Mouse (Mus musculus): ENCODE results near the gene Duxbl3. TPM values are rescaled to one million over a fixed set of nuclear protein-coding genes. Genes with fewer than 3 reads are reported as not detected.
"Not testable (repeated sequence)": the region's sequence is repeated elsewhere in the genome, so short reads cannot be mapped to it uniquely, and the experiment has no call there.

Gene Duxbl3
- polyA plus RNA-seq (2016; fragmentation: Nextera tagmentation; extraction: Ambion mirVana) = 2.3 and 6.4 TPM in 2 replicates

DNA sequence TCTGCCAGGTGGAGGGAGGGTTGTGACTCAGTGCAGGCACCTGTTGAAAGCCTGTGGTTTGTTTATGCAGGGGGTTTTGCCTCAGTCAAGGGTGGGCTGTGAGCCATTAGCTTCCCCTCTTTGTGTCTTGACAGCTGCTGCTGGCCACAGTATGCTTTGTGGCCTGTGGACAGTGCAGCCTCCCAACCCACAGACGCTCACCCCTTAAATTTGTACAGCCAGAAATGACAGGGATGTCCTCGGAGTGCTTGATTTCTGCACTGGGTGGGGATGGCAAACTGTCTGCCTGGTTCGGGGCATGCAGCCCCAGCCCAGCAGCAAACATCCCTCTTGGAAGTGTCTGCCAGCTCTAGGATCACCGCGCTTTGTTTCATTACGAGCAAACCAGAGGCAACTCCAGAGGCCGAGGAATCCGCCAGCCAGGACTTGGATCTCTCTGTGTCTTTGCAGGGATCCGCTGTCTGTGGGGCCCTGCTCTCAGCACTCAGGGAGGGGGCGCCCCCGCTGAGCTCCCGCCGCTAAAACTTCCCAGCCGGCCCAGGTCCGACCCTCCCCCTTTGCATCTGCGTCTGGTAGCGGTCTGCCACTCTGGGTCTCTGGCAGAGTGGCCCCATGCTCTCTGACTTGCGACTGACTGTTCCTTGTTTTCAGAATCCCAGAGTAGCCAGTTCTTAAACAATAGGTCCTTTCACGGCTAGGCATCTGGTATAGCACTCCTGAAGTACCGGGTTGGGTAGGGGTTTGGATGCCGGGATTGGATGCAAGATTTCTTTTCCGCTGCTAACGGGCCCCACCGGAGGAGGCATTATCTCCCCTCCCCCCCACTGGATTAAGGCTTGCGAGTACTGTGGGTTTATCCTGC is at the start of gene Duxbl3:
TSS of gene Duxbl3 (plus strand) at position 207 of the 862 bp plus-strand sequence.
- H3K27ac ChIP-seq; H3K27me3 ChIP-seq; H3K4me3 ChIP-seq (replicated peaks); H3K9me3 ChIP-seq; H3K4me2 ChIP-seq; H3K36me3 ChIP-seq (replicated peaks); H3K4me1 ChIP-seq; H3K9ac ChIP-seq: not testable (repeated sequence)
- WGBS = no CpG with 5 or more reads among the region's 25 CpGs
- ATAC-seq (ENCODE audit: low FRiP score) = peak; percentile 89

DNA sequence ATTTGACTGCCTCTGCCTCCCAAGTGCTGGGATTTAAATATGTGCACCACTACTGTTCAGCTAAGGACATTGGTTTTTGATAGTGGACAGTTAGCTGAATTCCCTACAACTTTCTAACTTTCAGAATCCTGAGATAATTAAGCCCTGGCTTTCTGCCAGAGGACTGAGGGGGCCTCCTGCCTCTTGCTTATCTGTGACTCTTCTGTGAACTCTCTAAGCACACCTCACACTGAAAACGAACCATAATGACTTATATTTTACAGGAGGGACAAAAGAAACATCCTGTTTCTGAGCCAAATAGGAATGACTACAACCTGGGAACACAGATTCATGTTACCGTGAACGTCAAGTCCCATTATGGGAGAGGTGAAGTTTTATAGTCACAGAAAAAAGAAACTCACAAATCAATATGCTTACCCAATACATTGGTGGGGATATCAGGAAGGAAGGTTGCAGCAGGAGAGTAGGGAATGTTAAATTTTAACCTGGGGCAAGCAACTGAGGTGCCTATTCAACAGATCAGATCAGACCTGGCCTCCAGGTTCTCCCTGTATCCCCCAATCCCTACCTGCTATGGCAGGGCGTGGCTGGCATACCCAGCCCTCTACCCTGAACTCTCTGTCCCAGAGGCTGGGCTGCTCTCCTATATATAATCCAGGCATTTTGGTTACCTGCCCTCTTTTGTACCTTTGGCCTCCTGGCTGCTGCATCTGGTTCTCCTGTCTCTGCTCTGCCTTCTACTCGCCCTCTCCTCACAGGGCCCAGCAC is 41.3 kb upstream of the Duxbl3 start:
- H3K4me2 ChIP-seq; ATAC-seq (ENCODE audit: low FRiP score); H3K9ac ChIP-seq; H3K9me3 ChIP-seq; H3K36me3 ChIP-seq (replicated peaks); H3K4me3 ChIP-seq (replicated peaks); H3K27me3 ChIP-seq; H3K4me1 ChIP-seq; H3K27ac ChIP-seq: not testable (repeated sequence)
- WGBS = no CpG with 5 or more reads among the region's 5 CpGs

DNA sequence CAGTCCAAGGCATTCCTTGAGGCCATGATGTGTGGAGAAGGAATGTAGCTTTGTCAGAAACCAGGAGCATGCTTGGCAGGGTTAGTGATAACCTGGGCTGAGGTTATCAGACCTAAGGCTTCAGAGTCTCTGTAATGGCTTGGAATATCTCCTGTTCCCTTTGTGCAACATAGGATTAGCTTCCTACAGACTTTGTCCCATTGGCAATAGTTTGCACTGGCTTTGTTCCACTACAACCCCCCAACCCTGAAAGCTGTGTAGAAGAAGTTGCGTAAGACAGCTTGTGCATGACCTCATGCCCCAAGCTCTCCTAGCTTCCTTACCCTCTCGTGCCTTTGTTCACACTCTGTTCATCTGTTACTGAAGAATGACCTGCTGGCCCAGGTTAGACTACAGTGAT is 20.6 kb upstream of the Duxbl3 start:
- not testable (repeated sequence) for H3K4me1 ChIP-seq; H3K27ac ChIP-seq; H3K4me2 ChIP-seq; H3K4me3 ChIP-seq (replicated peaks); H3K27me3 ChIP-seq; H3K9me3 ChIP-seq; H3K36me3 ChIP-seq (replicated peaks); ATAC-seq (ENCODE audit: low FRiP score); H3K9ac ChIP-seq
- WGBS = no CpG with 5 or more reads among the region's 2 CpGs

DNA sequence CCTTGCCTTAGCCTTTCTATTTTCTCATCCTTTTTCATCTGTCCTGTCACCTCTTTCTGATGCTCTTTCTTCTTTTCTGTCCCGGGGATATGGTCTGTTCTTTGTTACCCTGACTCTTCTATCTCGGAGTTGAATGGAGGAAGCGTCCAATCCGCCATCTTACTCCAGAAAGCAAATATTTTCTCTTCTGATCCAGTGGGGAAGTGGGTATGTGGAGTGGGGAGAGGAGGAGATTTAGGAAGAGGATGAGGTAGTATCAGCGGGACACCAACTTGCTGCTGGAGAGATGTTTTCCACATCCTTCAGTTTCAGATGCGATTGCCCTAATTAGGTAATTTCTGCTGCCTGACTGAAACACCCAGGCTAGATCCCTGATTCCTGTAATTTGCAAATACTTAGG is 967 bp downstream of the Duxbl3 start:
- H3K9ac ChIP-seq; H3K27me3 ChIP-seq; ATAC-seq (ENCODE audit: low FRiP score); H3K27ac ChIP-seq; H3K4me3 ChIP-seq (replicated peaks); H3K9me3 ChIP-seq; H3K4me2 ChIP-seq; H3K4me1 ChIP-seq; H3K36me3 ChIP-seq (replicated peaks): not testable (repeated sequence)
- no CpG with 5 or more reads among the region's 6 CpGs for WGBS

DNA sequence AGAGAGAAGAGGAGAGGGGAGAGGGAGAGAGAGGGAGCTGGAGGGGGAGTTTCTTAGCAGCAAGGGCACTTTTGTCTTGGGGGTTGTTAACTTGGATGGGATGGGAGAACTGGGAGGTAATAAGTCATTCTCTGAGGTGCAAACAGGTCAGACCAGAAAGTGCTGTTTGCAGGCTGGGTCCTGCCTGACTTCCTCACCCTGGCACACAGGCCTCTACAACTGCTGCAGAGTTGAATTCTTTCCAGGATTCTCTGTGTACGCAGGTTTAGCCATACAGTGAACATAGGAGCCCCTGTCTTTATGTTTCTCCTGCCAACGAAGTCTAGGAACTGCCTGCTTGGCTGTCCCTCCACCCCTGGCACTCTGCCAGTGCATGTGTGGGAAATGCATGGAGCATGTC is 29.0 kb downstream of the Duxbl3 start:
- H3K4me1 ChIP-seq; H3K9ac ChIP-seq; H3K4me3 ChIP-seq (replicated peaks); H3K4me2 ChIP-seq; ATAC-seq (ENCODE audit: low FRiP score); H3K36me3 ChIP-seq (replicated peaks); H3K9me3 ChIP-seq; H3K27ac ChIP-seq; H3K27me3 ChIP-seq: not testable (repeated sequence)
- WGBS = no CpG with 5 or more reads among the region's 2 CpGs

DNA sequence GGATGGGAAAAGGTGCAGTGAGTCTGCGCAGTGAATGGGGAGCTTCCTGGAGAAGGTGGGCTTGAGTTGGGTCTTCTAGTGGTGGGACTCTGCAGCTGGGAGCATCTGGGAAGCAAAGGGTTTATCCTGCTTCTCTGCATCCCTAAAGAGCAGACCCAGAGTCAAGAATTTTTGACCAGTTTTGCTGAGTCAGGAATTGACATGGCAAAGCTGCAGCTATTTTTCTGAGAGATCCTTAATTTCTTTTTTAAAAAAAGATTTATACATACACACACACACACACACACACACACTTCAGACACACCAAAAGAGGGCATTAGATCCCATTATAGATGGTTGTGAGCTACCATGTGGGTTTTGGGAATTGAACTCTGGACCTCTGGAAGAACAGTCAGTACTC is 36.1 kb downstream of the Duxbl3 start:
- H3K27ac ChIP-seq = no peak overlapping the region
- no peaks in the 10 kb centered on the region for H3K9me3 ChIP-seq
- H3K27me3 ChIP-seq = no peaks in the 10 kb centered on the region
- no peak overlapping the region for H3K4me2 ChIP-seq
- no peak overlapping the region for H3K9ac ChIP-seq
- ATAC-seq (ENCODE audit: low FRiP score) = no peak
- H3K4me3 ChIP-seq (replicated peaks) = no peak overlapping the region
- WGBS = 95% methylated on average over 1 of the region's 1 CpGs
- no peaks in the 10 kb centered on the region for H3K4me1 ChIP-seq
- no peaks in the 10 kb centered on the region for H3K36me3 ChIP-seq (replicated peaks)

DNA sequence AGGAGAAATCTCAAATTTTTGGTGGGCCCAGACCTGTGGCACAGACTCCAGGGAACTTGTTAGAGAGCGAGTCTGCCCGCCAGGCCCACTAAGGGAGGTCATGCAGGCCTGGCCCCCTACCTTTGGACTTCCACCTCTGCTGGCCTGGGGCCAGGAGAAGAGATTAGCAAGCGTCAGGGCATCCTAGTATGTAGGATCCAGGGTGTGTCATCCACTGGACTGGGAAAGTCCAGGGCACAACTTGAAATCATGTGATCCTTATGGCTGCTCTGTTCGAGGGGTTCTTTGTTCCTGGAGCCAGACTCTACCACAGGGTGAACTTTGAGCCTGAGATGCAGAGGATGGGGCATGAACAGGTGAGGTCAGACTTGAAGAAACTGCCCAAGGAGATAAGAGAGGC is 39.3 kb downstream of the Duxbl3 start:
- no peaks in the 10 kb centered on the region for H3K4me1 ChIP-seq
- H3K27me3 ChIP-seq = no peaks in the 10 kb centered on the region; the same call in 1 of the 2 replicates
- H3K4me3 ChIP-seq (replicated peaks) = no peak overlapping the region
- H3K9me3 ChIP-seq = no peaks in the 10 kb centered on the region
- ATAC-seq (ENCODE audit: low FRiP score) = no peak
- H3K4me2 ChIP-seq = no peak overlapping the region
- no peaks in the 10 kb centered on the region for H3K36me3 ChIP-seq (replicated peaks)
- 85% methylated on average over 4 of the region's 4 CpGs for whole genome bisulfite sequencing
- H3K9ac ChIP-seq = no peak overlapping the region
- H3K27ac ChIP-seq = no peak overlapping the region

DNA sequence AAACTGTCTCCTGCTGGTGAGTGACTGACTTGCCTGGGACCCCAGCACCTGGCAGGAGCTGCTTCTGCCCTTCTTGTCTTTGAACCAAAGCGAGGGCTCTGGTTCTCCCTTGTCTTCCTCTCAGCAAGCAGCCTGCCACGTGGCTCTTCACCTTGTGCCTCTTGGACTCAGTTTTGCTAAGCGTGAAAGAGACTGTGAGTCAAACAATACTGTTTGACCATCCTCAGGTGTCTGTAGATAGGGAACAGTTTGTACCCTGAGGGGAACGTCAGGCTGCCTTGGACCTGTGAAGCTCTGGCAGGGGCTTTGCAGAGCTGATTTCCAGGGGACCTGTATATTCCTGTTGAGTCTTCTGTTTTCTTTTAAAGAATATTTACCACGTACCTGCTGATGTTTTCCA is 39.7 kb downstream of the Duxbl3 start:
- WGBS = 82% methylated on average over 5 of the region's 5 CpGs
- Histone ChIP-seq H3K4me2 (no peak overlapping the region), H3K9me3 (no peaks in the 10 kb centered on the region), H3K36me3 (replicated peaks) (no peaks in the 10 kb centered on the region), H3K4me3 (replicated peaks) (no peak overlapping the region), H3K27me3 (no peaks in the 10 kb centered on the region; the same call in 1 of the 2 replicates), H3K9ac (no peak overlapping the region), H3K4me1 (no peaks in the 10 kb centered on the region), H3K27ac (no peak overlapping the region)
- no peak for ATAC-seq (ENCODE audit: low FRiP score)

DNA sequence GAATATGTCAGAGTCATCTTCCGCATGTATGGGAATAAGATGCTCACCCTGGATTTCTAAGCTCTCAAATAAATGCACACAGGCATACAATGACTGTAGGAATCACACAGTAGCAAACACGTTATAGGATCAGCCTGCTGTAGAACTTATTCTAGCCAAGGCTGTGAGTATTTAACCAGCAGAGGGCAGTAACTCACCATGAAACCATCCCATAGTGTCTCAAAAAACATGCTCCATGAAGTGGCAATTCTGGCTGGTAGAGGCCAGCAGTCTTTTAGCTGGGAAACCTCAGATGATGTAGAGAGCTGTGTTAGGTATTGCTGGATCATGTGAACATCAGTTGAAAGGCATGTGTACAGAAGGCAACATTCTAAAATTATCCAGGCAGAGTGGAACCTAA is 45.3 kb downstream of the Duxbl3 start:
- WGBS = 38% methylated on average over 2 of the region's 2 CpGs
- Histone ChIP-seq H3K9ac (no peak overlapping the region), H3K4me3 (replicated peaks) (no peak overlapping the region), H3K4me2 (no peak overlapping the region), H3K4me1 (no peaks in the 10 kb centered on the region), H3K27me3 (no peaks in the 10 kb centered on the region; the same call in 1 of the 2 replicates), H3K9me3 (no peaks in the 10 kb centered on the region), H3K27ac (no peak overlapping the region), H3K36me3 (replicated peaks) (no peaks in the 10 kb centered on the region)
- no peak for ATAC-seq (ENCODE audit: low FRiP score)

DNA sequence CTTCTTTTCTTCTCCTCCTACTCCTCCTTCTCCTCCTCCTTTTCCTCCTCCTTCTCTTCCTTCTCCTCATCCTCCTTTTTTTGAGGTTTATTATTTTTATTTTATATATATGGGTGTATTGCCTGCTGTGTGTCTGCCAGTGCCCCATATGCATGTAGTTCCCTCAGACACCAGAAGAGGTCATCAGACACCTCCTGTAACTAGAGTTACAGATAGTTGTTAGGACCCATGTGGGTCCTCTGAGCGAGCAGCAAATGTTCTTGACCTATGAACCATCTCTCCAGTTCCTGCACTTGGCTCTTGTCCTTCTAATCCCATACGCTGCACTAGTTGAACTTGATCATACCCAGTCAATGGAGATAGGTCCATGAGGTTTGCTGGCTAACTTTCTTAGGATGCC is 48.3 kb downstream of the Duxbl3 start:
- Histone ChIP-seq H3K4me1 (no peaks in the 10 kb centered on the region), H3K9me3 (no peaks in the 10 kb centered on the region), H3K36me3 (replicated peaks) (no peaks in the 10 kb centered on the region), H3K9ac (no peak overlapping the region), H3K4me3 (replicated peaks) (no peak overlapping the region), H3K27ac (no peak overlapping the region), H3K27me3 (no peaks in the 10 kb centered on the region; the same call in 1 of the 2 replicates), H3K4me2 (no peak overlapping the region)
- WGBS = 44% methylated on average over 2 of the region's 2 CpGs
- ATAC-seq (ENCODE audit: low FRiP score) = no peak

DNA sequence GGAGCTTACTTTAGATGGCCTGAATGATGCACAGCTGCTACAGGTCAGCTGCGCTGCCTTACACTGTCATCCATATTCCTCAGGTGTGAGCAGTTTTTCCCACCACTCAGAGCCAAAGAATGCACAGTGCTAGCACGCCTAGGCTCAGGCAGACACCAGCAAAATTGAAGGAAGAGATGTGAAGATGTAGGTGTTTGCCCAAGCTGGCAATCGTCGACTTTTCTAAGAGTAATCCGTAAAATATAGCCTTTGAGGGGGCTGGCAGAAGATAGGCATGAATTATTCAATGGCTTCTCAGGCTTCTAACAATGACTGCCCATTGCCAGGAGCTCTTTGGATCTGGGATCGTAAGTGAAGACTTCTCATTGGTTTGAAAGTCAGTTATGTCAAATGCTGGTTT is 51.1 kb downstream of the Duxbl3 start:
- Histone ChIP-seq H3K4me3 (replicated peaks) (no peak overlapping the region), H3K9ac (no peak overlapping the region), H3K4me2 (no peak overlapping the region), H3K9me3 (no peaks in the 10 kb centered on the region), H3K4me1 (no peaks in the 10 kb centered on the region), H3K27ac (no peak overlapping the region), H3K27me3 (no peaks in the 10 kb centered on the region), H3K36me3 (replicated peaks) (no peaks in the 10 kb centered on the region)
- ATAC-seq (ENCODE audit: low FRiP score) = no peak
- WGBS = 85% methylated on average over 6 of the region's 6 CpGs

DNA sequence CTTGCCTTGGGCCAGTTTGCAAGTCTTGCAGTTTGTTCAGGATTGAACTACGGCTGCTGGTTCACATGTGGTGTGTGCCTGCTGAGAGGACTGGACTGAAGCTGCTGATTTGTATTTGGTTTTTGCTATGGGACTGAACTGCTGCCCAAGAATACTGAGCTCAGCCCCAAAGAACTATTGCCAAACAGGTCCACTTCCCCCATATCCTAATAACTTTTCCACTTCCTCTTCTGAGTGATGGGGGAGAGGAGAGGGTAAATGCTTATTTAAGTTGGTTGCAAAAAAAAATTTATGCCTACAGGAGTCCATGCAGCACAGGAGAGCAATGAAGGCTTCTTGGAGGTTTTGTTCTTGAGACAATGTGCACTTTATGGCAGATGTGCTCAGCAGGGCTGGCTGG is 51.7 kb downstream of the Duxbl3 start:
- Histone ChIP-seq H3K4me1 (no peaks in the 10 kb centered on the region), H3K36me3 (replicated peaks) (no peaks in the 10 kb centered on the region), H3K27me3 (no peaks in the 10 kb centered on the region), H3K4me3 (replicated peaks) (no peak overlapping the region), H3K9me3 (no peaks in the 10 kb centered on the region), H3K4me2 (no peak overlapping the region), H3K9ac (no peak overlapping the region), H3K27ac (no peak overlapping the region)
- ATAC-seq (ENCODE audit: low FRiP score) = no peak
- WGBS = 68% methylated on average over 1 of the region's 1 CpGs
